Mouse (Mus musculus): Measurements from ENCODE around the gene Slc22a7. TPM values are rescaled to one million over a fixed set of nuclear protein-coding genes. Genes with fewer than 3 reads are reported as not detected.

Slc22a7 gene
- polyA plus RNA-seq, 1 experiment: not detected

DNA sequence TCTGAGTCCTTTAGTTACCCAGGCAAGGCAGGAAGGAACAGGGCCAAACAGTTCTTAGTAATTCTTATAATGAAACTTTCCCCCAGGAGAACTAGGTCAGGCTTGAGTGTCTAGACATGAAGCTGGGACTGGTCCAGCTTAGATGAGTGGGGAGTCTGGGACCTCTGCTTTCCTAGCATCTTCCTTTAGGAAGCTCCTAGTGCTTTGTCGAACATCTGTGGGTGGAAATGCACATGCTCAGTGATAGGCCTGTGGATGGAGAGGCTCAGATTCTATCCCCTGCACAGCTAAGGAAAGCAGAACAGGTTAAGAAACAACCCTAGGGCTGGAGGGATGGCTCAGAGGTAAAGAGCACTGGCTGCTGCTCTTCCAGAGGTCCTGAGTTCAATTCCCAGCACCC lies 43.6 kb downstream of the Slc22a7 start:
- H3K4me1 ChIP-seq: no peaks in the 10 kb centered on the region
- peaks cover 36% of the 10 kb centered on the region for H3K36me3 ChIP-seq (replicated peaks; ENCODE audit: low read length)
- no peak overlapping the region for H3K4me3 ChIP-seq (replicated peaks)
- no peaks in the 10 kb centered on the region for H3K27me3 ChIP-seq (replicated peaks)
- TF ChIP-seq FLI1 (IDR thresholded peaks at IDR 0.05; ENCODE audit: low read length) (no peak), GATA1 (IDR thresholded peaks at IDR 0.05; ENCODE audit: borderline replicate concordance, low read length) (no peak)
- no peaks in the 10 kb centered on the region for H3K9me3 ChIP-seq

DNA sequence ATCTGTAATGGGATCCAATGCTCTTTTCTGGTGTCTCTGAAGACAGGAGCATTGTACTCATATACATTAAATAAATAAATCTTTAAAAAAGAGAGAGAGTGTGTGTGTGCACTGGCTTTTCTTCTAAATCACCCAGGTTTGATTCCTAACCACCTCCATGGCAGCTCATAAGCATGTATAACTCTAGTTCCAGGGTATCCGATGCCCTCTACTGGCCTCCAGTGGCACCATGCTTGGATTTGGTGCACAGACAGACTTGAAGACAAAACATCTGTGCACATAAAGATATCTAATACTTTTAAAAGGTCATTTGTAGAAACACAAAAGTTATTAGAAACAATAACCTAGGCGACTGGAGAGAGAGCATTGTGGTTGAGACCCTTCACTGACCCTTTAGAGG lies 45.2 kb downstream of the Slc22a7 start:
- Histone ChIP-seq H3K4me3 (replicated peaks) (no peak overlapping the region), H3K4me1 (peaks cover 12% of the 10 kb centered on the region), H3K27me3 (replicated peaks) (no peaks in the 10 kb centered on the region), H3K36me3 (replicated peaks; ENCODE audit: low read length) (peaks cover 29% of the 10 kb centered on the region), H3K9me3 (no peaks in the 10 kb centered on the region)
- TF ChIP-seq GATA1 (IDR thresholded peaks at IDR 0.05; ENCODE audit: borderline replicate concordance, low read length): no peak
- TF ChIP-seq FLI1 (IDR thresholded peaks at IDR 0.05; ENCODE audit: low read length): no peak

DNA sequence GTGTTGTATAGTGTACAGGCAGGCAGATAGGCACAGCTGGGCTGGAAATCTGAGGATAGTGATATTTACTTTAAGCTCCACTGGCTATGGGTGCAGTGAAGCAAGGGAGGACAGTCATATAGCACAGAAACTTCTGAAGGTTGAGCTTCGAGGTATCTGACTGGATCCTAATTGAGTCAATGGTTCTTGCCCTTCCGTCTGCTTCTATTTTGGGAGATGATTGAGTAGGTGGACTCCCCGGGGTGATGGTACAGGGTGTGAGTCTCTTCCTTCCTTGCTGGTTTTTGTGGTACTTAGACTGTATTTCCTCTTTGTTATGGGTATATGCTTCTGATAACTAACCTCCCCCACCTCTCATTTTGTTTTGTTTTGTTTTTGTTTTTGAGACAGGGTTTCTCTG lies 50.1 kb downstream of the Slc22a7 start:
- H3K4me3 ChIP-seq (replicated peaks): peak overlapping the region; percentile 28
- H3K9me3 ChIP-seq: no peaks in the 10 kb centered on the region
- H3K4me1 ChIP-seq: peaks cover 30% of the 10 kb centered on the region
- TF ChIP-seq GATA1 (IDR thresholded peaks at IDR 0.05; ENCODE audit: borderline replicate concordance, low read length) (no peak), FLI1 (IDR thresholded peaks at IDR 0.05; ENCODE audit: low read length) (no peak)
- H3K27me3 ChIP-seq (replicated peaks): peaks cover 16% of the 10 kb centered on the region
- peaks cover 17% of the 10 kb centered on the region for H3K36me3 ChIP-seq (replicated peaks; ENCODE audit: low read length)

DNA sequence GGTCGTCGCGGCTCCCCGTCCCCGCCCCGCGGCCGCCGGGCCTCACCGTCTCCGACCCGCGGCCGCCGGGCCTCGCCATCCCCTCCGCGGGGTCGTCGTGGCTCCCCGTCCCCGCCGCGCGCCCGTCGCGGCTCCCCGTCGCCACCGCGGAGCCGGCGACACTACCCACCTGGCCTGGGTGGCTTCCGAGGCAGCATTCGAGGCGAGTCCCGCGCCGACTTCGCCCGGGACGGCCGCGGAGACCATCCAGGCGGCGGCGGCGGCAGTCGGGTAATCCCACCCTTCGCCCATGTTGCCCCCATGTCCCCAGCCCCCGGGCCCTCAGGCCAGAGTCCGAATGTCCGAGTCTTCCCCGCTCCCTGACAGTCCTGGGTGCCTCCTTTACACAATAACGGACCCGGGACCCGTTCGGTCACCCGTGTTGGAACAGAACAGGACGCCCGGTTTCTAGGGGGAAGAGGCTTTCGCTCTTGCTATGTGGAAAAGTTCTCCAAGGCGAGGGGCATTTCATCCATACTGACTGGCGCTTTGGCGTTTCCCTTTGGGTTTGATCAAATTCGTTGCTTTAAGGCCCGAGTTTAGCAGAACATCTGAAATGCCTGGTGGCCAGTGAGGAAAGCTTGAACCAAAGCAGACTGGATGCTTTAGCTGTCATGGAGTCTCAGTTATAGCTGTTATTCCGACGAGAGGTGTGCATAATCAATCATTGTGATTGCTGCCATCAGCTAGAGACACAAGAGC lies 54.0 kb downstream of the Slc22a7 start:
- Histone ChIP-seq H3K27me3 (replicated peaks) (peaks cover 18% of the 10 kb centered on the region), H3K9me3 (no peaks in the 10 kb centered on the region), H3K4me1 (peaks cover 31% of the 10 kb centered on the region), H3K36me3 (replicated peaks; ENCODE audit: low read length) (peaks cover 8% of the 10 kb centered on the region), H3K4me3 (replicated peaks) (peak overlapping the region; percentile 94)
- no peak for TF ChIP-seq GATA1 (IDR thresholded peaks at IDR 0.05; ENCODE audit: borderline replicate concordance, low read length)
- no peak for TF ChIP-seq FLI1 (IDR thresholded peaks at IDR 0.05; ENCODE audit: low read length)

DNA sequence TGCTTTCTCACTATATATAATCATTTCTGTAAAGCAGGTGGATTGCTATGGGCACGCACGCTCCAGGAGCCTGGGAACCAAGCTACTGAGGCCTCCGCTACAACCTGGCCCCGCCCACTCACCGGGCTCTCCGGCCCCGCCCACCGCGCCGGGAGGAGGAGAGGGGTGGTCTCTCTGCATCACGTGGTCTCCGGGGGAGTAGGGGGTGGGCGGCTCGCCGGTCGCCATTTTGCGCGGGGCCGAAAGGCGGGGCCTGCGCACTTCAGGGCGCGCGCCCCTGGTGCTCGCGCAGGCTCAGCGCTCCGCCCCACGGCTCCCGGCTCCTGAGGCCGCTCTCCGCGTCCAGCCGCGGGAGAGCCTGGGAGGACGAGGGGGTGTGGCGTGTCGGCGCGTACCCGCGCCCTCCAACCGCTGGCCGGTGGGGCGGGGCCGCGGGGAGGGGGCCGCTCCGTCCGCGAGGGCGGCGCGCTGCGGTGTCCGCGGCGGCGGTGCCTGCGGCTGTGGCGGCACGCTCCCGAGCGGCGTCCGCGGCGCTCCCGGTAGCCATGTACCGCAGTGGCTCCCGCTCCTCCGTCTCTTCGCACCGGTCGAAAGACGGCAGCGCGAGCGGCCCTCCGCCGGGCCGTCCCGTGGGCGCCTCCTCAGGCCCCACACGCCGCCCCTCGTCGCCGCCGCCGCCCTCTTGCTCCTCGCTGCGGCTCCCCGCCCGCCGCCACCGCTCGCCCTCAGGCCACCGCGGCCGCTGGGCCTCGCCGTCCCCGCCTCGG lies 54.8 kb downstream of the Slc22a7 start, which contains the start of gene Zfp318:
TSS of gene Zfp318 (plus strand) at position 438 of the 767 bp plus-strand sequence.
- Histone ChIP-seq H3K9me3 (no peaks in the 10 kb centered on the region), H3K27me3 (replicated peaks) (peaks cover 22% of the 10 kb centered on the region), H3K36me3 (replicated peaks; ENCODE audit: low read length) (peaks cover 3% of the 10 kb centered on the region), H3K4me1 (peaks cover 27% of the 10 kb centered on the region), H3K4me3 (replicated peaks) (peak within 1 kb of the TSS; percentile 94)
- TF ChIP-seq FLI1 (IDR thresholded peaks at IDR 0.05; ENCODE audit: low read length): no peak
- no peak for TF ChIP-seq GATA1 (IDR thresholded peaks at IDR 0.05; ENCODE audit: borderline replicate concordance, low read length)

Other genes starting within 250 kb of the Slc22a7 start
- gene Polh, start 235.8 kb downstream of the Slc22a7 start, polyA plus RNA-seq (2012; ENCODE audit: insufficient read depth, low replicate concordance): 0.35 and 1.6 TPM in 2 replicates
- gene Xpo5, start 235.7 kb downstream of the Slc22a7 start, polyA plus RNA-seq (2012; ENCODE audit: insufficient read depth, low replicate concordance): 2.1 and 4.5 TPM in 2 replicates
- gene Polr1c, start 190.4 kb downstream of the Slc22a7 start, polyA plus RNA-seq (2012; ENCODE audit: insufficient read depth, low replicate concordance): 10.9 TPM in 1 of 2 replicates, not detected in the other
- 213 and 264 TPM in 2 replicates for gene Yipf3, start 190.4 kb downstream of the Slc22a7 start, polyA plus RNA-seq (2012; ENCODE audit: insufficient read depth, low replicate concordance)
- 3.6 and 5.3 TPM in 2 replicates for gene Lrrc73, start 184.9 kb downstream of the Slc22a7 start, polyA plus RNA-seq (2012; ENCODE audit: insufficient read depth, low replicate concordance)
- 42.7 and 59.0 TPM in 2 replicates for gene Tjap1, start 155.4 kb downstream of the Slc22a7 start, polyA plus RNA-seq (2012; ENCODE audit: insufficient read depth, low replicate concordance)
- not detected in 2 replicates for gene Dlk2, start 141.0 kb downstream of the Slc22a7 start, polyA plus RNA-seq (2012; ENCODE audit: insufficient read depth, low replicate concordance)
- 6.4 and 13.4 TPM in 2 replicates for gene Abcc10, start 110.1 kb downstream of the Slc22a7 start, polyA plus RNA-seq (2012; ENCODE audit: insufficient read depth, low replicate concordance)
- 0.84 and 1.2 TPM in 2 replicates for gene Zfp318, start 54.7 kb downstream of the Slc22a7 start, polyA plus RNA-seq (2012; ENCODE audit: insufficient read depth, low replicate concordance)
- gene Crip3, start 9.5 kb downstream of the Slc22a7 start, polyA plus RNA-seq (2012; ENCODE audit: insufficient read depth, low replicate concordance): not detected in 2 replicates
- 0.06 and 0.60 TPM in 2 replicates for gene Ttbk1, start 49.2 kb upstream of the Slc22a7 start, polyA plus RNA-seq (2012; ENCODE audit: insufficient read depth, low replicate concordance)
- 6.5 and 14.6 TPM in 2 replicates for gene Dnph1, start 58.3 kb upstream of the Slc22a7 start, polyA plus RNA-seq (2012; ENCODE audit: insufficient read depth, low replicate concordance)
- gene Cul9, start 107.9 kb upstream of the Slc22a7 start, polyA plus RNA-seq (2012; ENCODE audit: insufficient read depth, low replicate concordance): 2.4 and 6.0 TPM in 2 replicates
- 148 and 196 TPM in 2 replicates for gene Srf, start 117.7 kb upstream of the Slc22a7 start, polyA plus RNA-seq (2012; ENCODE audit: insufficient read depth, low replicate concordance)
- gene Ptk7, start 191.0 kb upstream of the Slc22a7 start, polyA plus RNA-seq (2012; ENCODE audit: insufficient read depth, low replicate concordance): 6.7 and 13.6 TPM in 2 replicates
- 33.6 and 42.0 TPM in 2 replicates for gene Klc4, start 207.6 kb upstream of the Slc22a7 start, polyA plus RNA-seq (2012; ENCODE audit: insufficient read depth, low replicate concordance)
- gene Mrpl2, start 207.8 kb upstream of the Slc22a7 start, polyA plus RNA-seq (2012; ENCODE audit: insufficient read depth, low replicate concordance): 289 and 528 TPM in 2 replicates
- 90.0 and 167 TPM in 2 replicates for gene Cul7, start 211.9 kb upstream of the Slc22a7 start, polyA plus RNA-seq (2012; ENCODE audit: insufficient read depth, low replicate concordance)
- 9.4 and 30.6 TPM in 2 replicates for gene Rrp36, start 235.9 kb upstream of the Slc22a7 start, polyA plus RNA-seq (2012; ENCODE audit: insufficient read depth, low replicate concordance)
- gene Mea1, start 240.3 kb upstream of the Slc22a7 start, polyA plus RNA-seq (2012; ENCODE audit: insufficient read depth, low replicate concordance): 145 and 216 TPM in 2 replicates
- 322 and 388 TPM in 2 replicates for gene Klhdc3, start 242.5 kb upstream of the Slc22a7 start, polyA plus RNA-seq (2012; ENCODE audit: insufficient read depth, low replicate concordance)

Data from megakaryocyte, embryonic 14.5 days (primary cell).